Mouse (Mus musculus): ENCODE results near the gene Cc2d2b. TPM values are rescaled to one million over a fixed set of nuclear protein-coding genes. Genes with fewer than 3 reads are reported as not detected.

The Cc2d2b gene
- total and polyA plus RNA-seq, 3 experiments = not detected

DNA sequence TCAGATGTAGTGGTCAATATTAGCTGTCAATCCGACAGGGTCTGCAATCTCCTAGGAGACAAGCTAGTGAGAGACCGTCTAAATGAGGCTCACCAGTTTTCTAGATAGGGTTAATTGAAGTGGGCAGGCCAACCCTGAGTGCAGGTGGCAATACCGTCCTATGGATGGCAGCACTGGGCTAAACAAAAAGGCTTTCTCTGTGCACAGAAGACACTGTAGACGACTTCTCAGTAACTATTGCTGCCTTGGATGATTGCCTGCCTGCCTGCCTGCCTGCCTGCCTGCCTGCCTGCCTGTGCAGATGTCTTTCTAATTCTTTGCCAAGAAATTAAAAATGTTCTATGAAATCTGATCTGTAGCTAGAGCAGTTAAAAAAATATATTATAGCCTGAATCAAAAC, 1.9 kb upstream of the Cc2d2b start:
- H3K4me1 ChIP-seq (ENCODE audit: control insufficient read depth in 1 of 2, insufficient read depth in 2 of 2) = no peaks in the 10 kb centered on the region
- in situ Hi-C loops (cut with MboI; ENCODE audit: low pct_ligation_motif_present, low pct_unique_long_range_greater_than_20kb, low sequenced_read_pairs) = no loop called here
- H3K9me3 ChIP-seq (replicated peaks; ENCODE audit: low read length) = no peaks in the 10 kb centered on the region
- H3K36me3 ChIP-seq (replicated peaks in 1 of 2; ENCODE audit: control insufficient read depth in 1 of 2, insufficient read depth in 1 of 2, low read length in 1 of 2) = no peaks in the 10 kb centered on the region
- peak; percentile 49 for TF ChIP-seq RAD21 (IDR thresholded peaks at IDR 0.05; ENCODE audit: low read depth, low read length)
- no peak for TF ChIP-seq ZNF384 (IDR thresholded peaks at IDR 0.05; ENCODE audit: low read depth, low read length)
- no peak for TF ChIP-seq CHD2 (IDR thresholded peaks at IDR 0.05; ENCODE audit: low read length)
- 0 out of 2 replicates have a peak, but pooled peaks have one; percentile 19 for TF ChIP-seq SMC3 (IDR thresholded peaks at IDR 0.05; ENCODE audit: low read depth, low read length)
- peak in 1 of 2 experiments; percentile 45; a peak in 2 of 4 replicates for TF ChIP-seq CTCF (conservative IDR thresholded peaks at IDR 0.05 in 1 of 2, IDR thresholded peaks at IDR 0.05 in 1 of 2; ENCODE audit: low read depth in 2 of 2, low read length in 2 of 2)
- H3K27me3 ChIP-seq (replicated peaks) = no peaks in the 10 kb centered on the region
- H3K4me3 ChIP-seq (replicated peaks in 1 of 3; ENCODE audit: low read depth in 2 of 3, low read length in 2 of 3, poor library complexity in 1 of 3) = no peak overlapping the region
- H3K27ac ChIP-seq (ENCODE audit: insufficient read depth, low read depth) = no peak overlapping the region
- no peak overlapping the region for H3K4me2 ChIP-seq (ENCODE audit: insufficient read depth, low read depth, poor library complexity, severe bottlenecking)
- H3K9ac ChIP-seq (ENCODE audit: insufficient read depth, low read depth) = no peak overlapping the region
- dilution Hi-C loops (cut with MboI; ENCODE audit: extremely low pct_ligation_motif_present, extremely low pct_unique_long_range_greater_than_20kb, low sequenced_read_pairs) = no loop called here
- H3K79me2 ChIP-seq (replicated peaks; ENCODE audit: control insufficient read depth, extremely low read depth, insufficient read depth, poor library complexity, severe bottlenecking) = no peaks in the 10 kb centered on the region
- DNase-seq (ENCODE audit: extremely low read depth) = peak; percentile 32

DNA sequence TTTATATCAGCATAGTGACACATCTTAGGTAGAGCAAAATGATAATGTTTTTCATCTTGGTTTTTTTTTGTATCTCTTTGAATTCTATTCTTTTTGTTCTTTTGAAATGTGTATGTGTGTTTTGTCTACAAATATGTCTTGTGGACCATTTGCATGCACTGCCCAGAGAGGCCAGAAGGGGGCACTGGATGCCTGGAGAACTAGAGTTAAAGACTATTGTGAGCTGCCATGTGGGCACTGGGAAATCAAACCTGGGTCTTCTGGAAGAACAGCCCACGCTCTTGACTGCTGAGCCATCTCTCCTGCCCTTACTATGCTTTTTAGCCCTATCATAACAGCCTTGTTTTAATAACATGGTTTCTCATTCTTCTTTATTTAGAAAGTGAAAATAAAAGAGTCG, 5.8 kb downstream of the Cc2d2b start:
- Histone ChIP-seq H3K79me2 (replicated peaks; ENCODE audit: control insufficient read depth, extremely low read depth, insufficient read depth, poor library complexity, severe bottlenecking) (no peaks in the 10 kb centered on the region), H3K4me3 (replicated peaks in 1 of 3; ENCODE audit: low read depth in 2 of 3, low read length in 2 of 3, poor library complexity in 1 of 3) (no peak overlapping the region), H3K9ac (ENCODE audit: insufficient read depth, low read depth) (no peak overlapping the region), H3K4me2 (ENCODE audit: insufficient read depth, low read depth, poor library complexity, severe bottlenecking) (no peak overlapping the region), H3K27ac (ENCODE audit: insufficient read depth, low read depth) (no peak overlapping the region), H3K4me1 (ENCODE audit: control insufficient read depth in 1 of 2, insufficient read depth in 2 of 2) (peaks cover 3 to 5% of the 10 kb centered on the region in 2 experiments; a peak in 3 of 4 replicates), H3K36me3 (replicated peaks in 1 of 2; ENCODE audit: control insufficient read depth in 1 of 2, insufficient read depth in 1 of 2, low read length in 1 of 2) (no peaks in the 10 kb centered on the region), H3K9me3 (replicated peaks; ENCODE audit: low read length) (no peaks in the 10 kb centered on the region), H3K27me3 (replicated peaks) (no peaks in the 10 kb centered on the region)
- peak; percentile 75 for DNase-seq (ENCODE audit: extremely low read depth)
- dilution Hi-C loops (cut with MboI; ENCODE audit: extremely low pct_ligation_motif_present, extremely low pct_unique_long_range_greater_than_20kb, low sequenced_read_pairs) = no loop called here
- in situ Hi-C loops (cut with MboI; ENCODE audit: low pct_ligation_motif_present, low pct_unique_long_range_greater_than_20kb, low sequenced_read_pairs) = loop anchor here (25.0 kb wide), 1 partner anchor 283 kb away; the partner anchor contains the start of gene Dntt
- no peak for TF ChIP-seq USF1 (IDR thresholded peaks at IDR 0.05; ENCODE audit: low read depth, low read length)
- TF ChIP-seq SIN3A (IDR thresholded peaks at IDR 0.05; ENCODE audit: low read length) = peak; percentile 59; the same call in 1 of the 2 replicates
- no peak for TF ChIP-seq GABPA (IDR thresholded peaks at IDR 0.05; ENCODE audit: insufficient replicate concordance, low read depth, low read length)
- TF ChIP-seq CTCF (conservative IDR thresholded peaks at IDR 0.05 in 1 of 2, IDR thresholded peaks at IDR 0.05 in 1 of 2; ENCODE audit: low read depth in 2 of 2, low read length in 2 of 2) = peak; percentile 40 to 91
- TF ChIP-seq CHD2 (IDR thresholded peaks at IDR 0.05; ENCODE audit: low read length) = no peak
- TF ChIP-seq BHLHE40 (IDR thresholded peaks at IDR 0.05; ENCODE audit: low read depth, low read length) = no peak
- TF ChIP-seq MAZ (IDR thresholded peaks at IDR 0.05; ENCODE audit: low read depth, low read length) = no peak
- TF ChIP-seq E2F4 (IDR thresholded peaks at IDR 0.05; ENCODE audit: insufficient replicate concordance, low read depth, low read length) = no peak
- TF ChIP-seq MEF2A (IDR thresholded peaks at IDR 0.05; ENCODE audit: borderline replicate concordance, low read depth, low read length) = no peak
- no peak; the same call in 1 of the 2 replicates for TF ChIP-seq JUN (IDR thresholded peaks at IDR 0.05; ENCODE audit: insufficient read depth, low read depth, low read length)
- no peak; the same call in 1 of the 2 replicates for TF ChIP-seq EP300 (IDR thresholded peaks at IDR 0.05; ENCODE audit: low read length)
- no peak for TF ChIP-seq POLR2A (IDR thresholded peaks at IDR 0.05; ENCODE audit: low read depth, low read length)
- TF ChIP-seq ZNF384 (IDR thresholded peaks at IDR 0.05; ENCODE audit: low read depth, low read length) = no peak
- TF ChIP-seq RAD21 (IDR thresholded peaks at IDR 0.05; ENCODE audit: low read depth, low read length) = peak; percentile 96
- TF ChIP-seq CHD1 (IDR thresholded peaks at IDR 0.05; ENCODE audit: low read depth, low read length) = no peak
- no peak for TF ChIP-seq NRF1 (IDR thresholded peaks at IDR 0.05; ENCODE audit: low read depth, low read length)
- TF ChIP-seq ZKSCAN1 (IDR thresholded peaks at IDR 0.05; ENCODE audit: borderline replicate concordance, low read depth, low read length) = no peak
- peak; percentile 87 for TF ChIP-seq SMC3 (IDR thresholded peaks at IDR 0.05; ENCODE audit: low read depth, low read length)
- TF ChIP-seq MYC (IDR thresholded peaks at IDR 0.05; ENCODE audit: low read depth, low read length) = peak; percentile 96
- peak; percentile 52; the same call in 1 of the 2 replicates for TF ChIP-seq IRF4 (IDR thresholded peaks at IDR 0.05; ENCODE audit: low read depth, low read length)
- peak; percentile 83 for TF ChIP-seq MXI1 (IDR thresholded peaks at IDR 0.05; ENCODE audit: low read depth, low read length)
- 0 out of 2 replicates have a peak, but pooled peaks have one; percentile 10 for TF ChIP-seq ELF1 (IDR thresholded peaks at IDR 0.05; ENCODE audit: low read depth, low read length)
- TF ChIP-seq TCF12 (IDR thresholded peaks at IDR 0.05; ENCODE audit: low read depth, low read length) = no peak
- TF ChIP-seq ZC3H11A (IDR thresholded peaks at IDR 0.05; ENCODE audit: low read depth, low read length) = peak; percentile 39
- peak; percentile 70 for TF ChIP-seq MAX (IDR thresholded peaks at IDR 0.05; ENCODE audit: low read length)
- TF ChIP-seq RCOR1 (conservative IDR thresholded peaks at IDR 0.05; ENCODE audit: low read depth, low read length) = no peak
- no peak for TF ChIP-seq NELFE (IDR thresholded peaks at IDR 0.05; ENCODE audit: low read depth, low read length)
- TF ChIP-seq JUND (conservative IDR thresholded peaks at IDR 0.05; ENCODE audit: low read depth, low read length) = 0 out of 2 replicates have a peak, but pooled peaks have one; percentile 19
